Mouse (Mus musculus) heart, postnatal 0 days (tissue): ENCODE data around the gene Yes1.

Experiments used
- CTCF ChIP-seq: IDR thresholded peaks from 2 replicates; pipeline ENCODE4 v1.5.1; 2016; ENCODE audit warnings: antibody characterized with exemption, control low read depth, low read depth
- EP300 ChIP-seq: IDR thresholded peaks from 2 replicates; pipeline ENCODE4 v1.6.1; 2016; ENCODE audit warnings: antibody characterized with exemption, low read depth

GRCm38 (mm10) chr5:32614691-32615090 is 3.7 kb downstream of the Yes1 start:
- TF ChIP-seq EP300 (no peak), CTCF (no peak)
